Comparison of ENCODE assay signal across 19 mouse cellular contexts in genomic region chr3:105476408-105476807, GRCm38 (mm10). TPM values are rescaled to one million over a fixed set of nuclear protein-coding genes. Genes with fewer than 3 reads are reported as not detected.
DNase-seq lines count a peak whose midpoint lies in the region; ATAC-seq and TF ChIP-seq lines count a peak whose summit lies in the region.
"Had no signal": no experiment of that assay in that cellular context is flagged by ENCODE, and none has a peak within 500 bp of the region (broad histone marks: within the 10 kb centered on the region; RNA-seq: fewer than 3 reads in every experiment).

No protein-coding gene starts in this region.

- H3K27me3 ChIP-seq in hindbrain, embryonic 15.5 days = no peaks in the 10 kb centered on the region
- H3K27me3 ChIP-seq in hindbrain, embryonic 11.5 days (ENCODE audit: control insufficient read depth, insufficient read depth, low read length) = no peaks in the 10 kb centered on the region
- H3K27me3 ChIP-seq in hindbrain, postnatal 0 days (ENCODE audit: insufficient read depth, low read length) = no peaks in the 10 kb centered on the region
- H3K27me3 ChIP-seq in liver, embryonic 11.5 days (replicated peaks; ENCODE audit: control insufficient read depth, insufficient read depth, low read length) = no peaks in the 10 kb centered on the region
- H3K27me3 ChIP-seq: embryonic facial prominence, embryonic 15.5 days; heart, embryonic 13.5 days; liver, embryonic 13.5 days had no signal

- H3K4me2 ChIP-seq in hindbrain, embryonic 15.5 days = no peak overlapping the region
- H3K4me2 ChIP-seq in hindbrain, embryonic 11.5 days (replicated peaks; ENCODE audit: low read depth, low read length) = no peak overlapping the region
- H3K4me2 ChIP-seq in hindbrain, postnatal 0 days (ENCODE audit: low read depth, low read length) = no peak overlapping the region
- H3K4me2 ChIP-seq in liver, embryonic 11.5 days = no peak overlapping the region
- H3K4me2 ChIP-seq: embryonic facial prominence, embryonic 15.5 days; heart, embryonic 13.5 days; liver, embryonic 13.5 days had no signal

- WGBS in hindbrain, embryonic 15.5 days = 43% methylated on average over 1 of the region's 1 CpGs
- WGBS in hindbrain, embryonic 11.5 days = 100% methylated on average over 1 of the region's 1 CpGs
- WGBS in hindbrain, postnatal 0 days = 29% methylated on average over 1 of the region's 1 CpGs
- 72% methylated on average over 1 of the region's 1 CpGs for WGBS in liver, embryonic 11.5 days

- no peak overlapping the region for H3K4me3 ChIP-seq in hindbrain, embryonic 15.5 days
- no peak overlapping the region for H3K4me3 ChIP-seq in hindbrain, embryonic 11.5 days (ENCODE audit: low read depth, low read length)
- no peak overlapping the region for H3K4me3 ChIP-seq in hindbrain, postnatal 0 days (ENCODE audit: low read length)
- no peak overlapping the region for H3K4me3 ChIP-seq in liver, embryonic 11.5 days (ENCODE audit: low read depth, low read length)
- H3K4me3 ChIP-seq: embryonic facial prominence, embryonic 15.5 days; heart, embryonic 13.5 days; left cerebral cortex, adult 2 months; liver, embryonic 13.5 days had no signal

- H3K9ac ChIP-seq in hindbrain, embryonic 15.5 days = no peak overlapping the region
- no peak overlapping the region for H3K9ac ChIP-seq in hindbrain, embryonic 11.5 days (ENCODE audit: low read depth, low read length)
- no peak overlapping the region for H3K9ac ChIP-seq in hindbrain, postnatal 0 days (replicated peaks; ENCODE audit: low read length)
- no peak overlapping the region for H3K9ac ChIP-seq in liver, embryonic 11.5 days (ENCODE audit: low read depth, low read length)
- H3K9ac ChIP-seq: embryonic facial prominence, embryonic 15.5 days; heart, embryonic 13.5 days; liver, embryonic 13.5 days had no signal

- H3K27ac ChIP-seq in hindbrain, embryonic 15.5 days (replicated peaks) = no peak overlapping the region
- H3K27ac ChIP-seq in hindbrain, embryonic 11.5 days (ENCODE audit: low read depth, low read length) = no peak overlapping the region
- no peak overlapping the region for H3K27ac ChIP-seq in hindbrain, postnatal 0 days
- no peak overlapping the region for H3K27ac ChIP-seq in liver, embryonic 11.5 days (ENCODE audit: low read depth, low read length)
- H3K27ac ChIP-seq: embryonic facial prominence, embryonic 15.5 days; heart, embryonic 13.5 days; kidney, postnatal 0 days; left cerebral cortex, adult 2 months; liver, embryonic 13.5 days had no signal

- no peak for DNase-seq in hindbrain, embryonic 11.5 days (ENCODE audit: low spot score)
- DNase-seq in cerebellum, adult 11 months = peak; percentile 95
- DNase-seq in cerebellum, adult 9-10 months = peak; percentile 98
- peak; percentile 81 for DNase-seq in hindbrain, postnatal 0 days (ENCODE audit: low spot score)
- DNase-seq in liver, embryonic 11.5 days (ENCODE audit: low spot score) = no peak
- DNase-seq: gastrocnemius, postnatal 25 days; heart, postnatal 36 days; liver, embryonic 13.5 days had no signal

- H3K9me3 ChIP-seq in hindbrain, embryonic 15.5 days = no peaks in the 10 kb centered on the region
- no peaks in the 10 kb centered on the region for H3K9me3 ChIP-seq in hindbrain, embryonic 11.5 days (ENCODE audit: control insufficient read depth, low read length)
- H3K9me3 ChIP-seq in hindbrain, postnatal 0 days (ENCODE audit: low read length) = no peaks in the 10 kb centered on the region
- no peaks in the 10 kb centered on the region for H3K9me3 ChIP-seq in liver, embryonic 11.5 days (ENCODE audit: control insufficient read depth, low read length)
- H3K9me3 ChIP-seq: embryonic facial prominence, embryonic 15.5 days; G1E; heart, embryonic 13.5 days; liver, embryonic 13.5 days had no signal

- peak; percentile 59; the same call in 1 of the 2 replicates for ATAC-seq in hindbrain, embryonic 15.5 days (ENCODE audit: low FRiP score, low read depth)
- no peak for ATAC-seq in hindbrain, embryonic 11.5 days (ENCODE audit: low FRiP score)
- peak; percentile 69 for ATAC-seq in hindbrain, postnatal 0 days
- no peak for ATAC-seq in liver, embryonic 11.5 days (replicated peaks; ENCODE audit: low FRiP score)
- ATAC-seq in megakaryocyte progenitor cell, adult 5-6 weeks (replicated peaks; ENCODE audit: poor library complexity) = no peak
- ATAC-seq: CD4-positive, CD25-positive, alpha-beta regulatory T cell, adult 4 months; intestine, postnatal 0 days; midbrain, embryonic 16.5 days had no signal

- no peak for TF ChIP-seq CTCF in hindbrain, postnatal 0 days (IDR thresholded peaks at IDR 0.05; ENCODE audit: low read depth)

- no peaks in the 10 kb centered on the region for H3K36me3 ChIP-seq in hindbrain, embryonic 15.5 days
- no peaks in the 10 kb centered on the region for H3K36me3 ChIP-seq in hindbrain, embryonic 11.5 days (ENCODE audit: control insufficient read depth, insufficient read depth, low read length)
- H3K36me3 ChIP-seq in hindbrain, postnatal 0 days (ENCODE audit: insufficient read depth, low read length) = no peaks in the 10 kb centered on the region
- no peaks in the 10 kb centered on the region for H3K36me3 ChIP-seq in liver, embryonic 11.5 days (ENCODE audit: control insufficient read depth, insufficient read depth, low read length)
- H3K36me3 ChIP-seq: embryonic facial prominence, embryonic 15.5 days; G1E; heart, embryonic 13.5 days; liver, embryonic 13.5 days had no signal

- H3K4me1 ChIP-seq in hindbrain, embryonic 15.5 days (replicated peaks) = peaks cover 15% of the 10 kb centered on the region
- H3K4me1 ChIP-seq in hindbrain, embryonic 11.5 days (replicated peaks; ENCODE audit: control insufficient read depth, insufficient read depth, low read length) = no peaks in the 10 kb centered on the region
- H3K4me1 ChIP-seq in hindbrain, postnatal 0 days (ENCODE audit: insufficient read depth, low read length) = peaks cover 5% of the 10 kb centered on the region
- H3K4me1 ChIP-seq in liver, embryonic 11.5 days (replicated peaks; ENCODE audit: control insufficient read depth, insufficient read depth, low read length) = no peaks in the 10 kb centered on the region
- H3K4me1 ChIP-seq: embryonic facial prominence, embryonic 15.5 days; heart, embryonic 13.5 days; liver, embryonic 13.5 days had no signal

RNA-seq across cellular contexts. Expression of gene Kcnd3, which starts 24.3 kb away (rescaled TPM):
- 10.0 and 10.4 TPM in 2 replicates for polyA plus RNA-seq in hindbrain, embryonic 15.5 days (2015; fragmentation: Nextera tagmentation; extraction: Ambion mirVana)
- polyA plus RNA-seq in hindbrain, embryonic 11.5 days (2014; fragmentation: Nextera tagmentation; extraction: Ambion mirVana) = 2.5 and 3.0 TPM in 2 replicates
- 71.8 TPM in 2 replicates for total RNA-seq in hindbrain, postnatal 0 days (2014; rRNA removed)
- 8.4 and 8.6 TPM in 2 replicates for polyA plus RNA-seq in hindbrain, postnatal 0 days (2015; fragmentation: Nextera tagmentation; extraction: Ambion mirVana)
- 0.22 and 0.37 TPM in 2 replicates for polyA plus RNA-seq in liver, embryonic 11.5 days (2014; fragmentation: Nextera tagmentation; extraction: Ambion mirVana)
- total RNA-seq in megakaryocyte progenitor cell, adult 5-6 weeks (2015) = 0.05 TPM in 1 of 2 replicates, not detected in the other
- not detected in 2 replicates for total RNA-seq in megakaryocyte progenitor cell, adult 5-6 weeks (2017)
- total RNA-seq: megakaryocyte, adult 5-6 weeks had no signal
- polyA plus RNA-seq: G1E had no signal

Comparison
In these comparisons a context has a peak if more than half of its experiments do, and no peak if none do; other contexts are left out.
1. ATAC-seq: peak in hindbrain, embryonic 15.5 days (single experiment) and hindbrain, postnatal 0 days (single experiment); none in hindbrain, embryonic 11.5 days (single experiment), liver, embryonic 11.5 days (single experiment) and megakaryocyte progenitor cell, adult 5-6 weeks (single experiment).
2. DNase-seq: peak in cerebellum, adult 11 months (single experiment), cerebellum, adult 9-10 months (single experiment) and hindbrain, postnatal 0 days (single experiment); none in hindbrain, embryonic 11.5 days (single experiment) and liver, embryonic 11.5 days (single experiment).